In genomic region chr4:42965039-42965719, GRCm38 (mm10) we compare ENCODE assay signal across 8 mouse cellular contexts. TPM values are rescaled to one million over a fixed set of nuclear protein-coding genes. Genes with fewer than 3 reads are reported as not detected.
DNase-seq lines count a peak whose midpoint lies in the region; ATAC-seq and TF ChIP-seq lines count a peak whose summit lies in the region.

No protein-coding gene starts in this region.

- intact Hi-C loops in left cerebral cortex, adult 2 months (cut with DNase I), result loop anchor here (1.0 kb wide), 1 partner anchor 88 kb away; no protein-coding TSS in a partner anchor

- H3K4me3 ChIP-seq in left cerebral cortex, adult 2 months, result no peak overlapping the region
- no peak overlapping the region for H3K4me3 ChIP-seq in forebrain, embryonic 16.5 days (replicated peaks; ENCODE audit: low read length)
- 0 out of 2 replicates have a peak overlapping the region, but pooled peaks have one; percentile 12 for H3K4me3 ChIP-seq in intestine, postnatal 0 days (ENCODE audit: low read depth, low read length)
- no peak overlapping the region for H3K4me3 ChIP-seq in lung, embryonic 15.5 days
- H3K4me3 ChIP-seq in neural tube, embryonic 15.5 days (replicated peaks), result no peak overlapping the region

- H3K4me2 ChIP-seq in forebrain, embryonic 16.5 days (ENCODE audit: low read length), result peak overlapping the region; percentile 24; the same call in 1 of the 2 replicates
- H3K4me2 ChIP-seq in intestine, postnatal 0 days (replicated peaks; ENCODE audit: low read depth), result peak overlapping the region; percentile 37; the same call in 1 of the 2 replicates
- peak overlapping the region; percentile 42 for H3K4me2 ChIP-seq in lung, embryonic 15.5 days
- peak overlapping the region; percentile 43 for H3K4me2 ChIP-seq in neural tube, embryonic 15.5 days

- no peak overlapping the region; the same call in 1 of the 2 replicates for H3K27ac ChIP-seq in left cerebral cortex, adult 2 months
- no peak overlapping the region for H3K27ac ChIP-seq in forebrain, embryonic 16.5 days (ENCODE audit: low read length)
- H3K27ac ChIP-seq in intestine, postnatal 0 days (ENCODE audit: low read depth, low read length), result no peak overlapping the region
- H3K27ac ChIP-seq in lung, embryonic 15.5 days, result no peak overlapping the region
- no peak overlapping the region for H3K27ac ChIP-seq in neural tube, embryonic 15.5 days (replicated peaks)

- ATAC-seq in forebrain, embryonic 16.5 days, result peak; percentile 39
- no peak for ATAC-seq in intestine, postnatal 0 days
- ATAC-seq in lung, embryonic 15.5 days (ENCODE audit: borderline replicate concordance, extremely low read depth, low FRiP score, low TSS enrichment), result no peak
- peak; percentile 79 for ATAC-seq in neural tube, embryonic 15.5 days (ENCODE audit: low FRiP score)

- no peaks in the 10 kb centered on the region for H3K9me3 ChIP-seq in forebrain, embryonic 16.5 days (ENCODE audit: control insufficient read depth, low read length)
- H3K9me3 ChIP-seq in intestine, postnatal 0 days (ENCODE audit: control insufficient read depth), result no peaks in the 10 kb centered on the region
- no peaks in the 10 kb centered on the region for H3K9me3 ChIP-seq in lung, embryonic 15.5 days
- no peaks in the 10 kb centered on the region for H3K9me3 ChIP-seq in neural tube, embryonic 15.5 days (replicated peaks)

- DNase-seq in left cerebral cortex, adult 2 months (ENCODE audit: extremely low spot score in 1 of 2, low spot score in 2 of 2), result peak in 1 of 2 experiments; percentile 51
- DNase-seq in left cerebral cortex, adult 11 months (ENCODE audit: low spot score), result no peak
- peak; percentile 79 for DNase-seq in c-Kit-positive CD71-negative TER-119-negative erythroid progenitor cells, embryonic 14.5 days (ENCODE audit: low read depth)
- DNase-seq in urinary bladder, postnatal 14 days (ENCODE audit: low spot score), result no peak

- H3K27me3 ChIP-seq in forebrain, embryonic 16.5 days (replicated peaks; ENCODE audit: control insufficient read depth, insufficient read depth, low read length), result no peaks in the 10 kb centered on the region
- H3K27me3 ChIP-seq in intestine, postnatal 0 days (replicated peaks; ENCODE audit: control insufficient read depth, insufficient read depth, low read length), result peaks cover 6% of the 10 kb centered on the region; the same call in 1 of the 2 replicates
- peaks cover 4% of the 10 kb centered on the region; the same call in 1 of the 2 replicates for H3K27me3 ChIP-seq in lung, embryonic 15.5 days
- H3K27me3 ChIP-seq in neural tube, embryonic 15.5 days (replicated peaks), result no peaks in the 10 kb centered on the region

- H3K4me1 ChIP-seq in forebrain, embryonic 16.5 days (replicated peaks; ENCODE audit: control insufficient read depth, insufficient read depth, low read length), result peaks cover 6% of the 10 kb centered on the region; the same call in 1 of the 2 replicates
- no peaks in the 10 kb centered on the region for H3K4me1 ChIP-seq in intestine, postnatal 0 days (replicated peaks; ENCODE audit: control insufficient read depth, insufficient read depth, low read length)
- H3K4me1 ChIP-seq in lung, embryonic 15.5 days, result no peaks in the 10 kb centered on the region
- H3K4me1 ChIP-seq in neural tube, embryonic 15.5 days, result peaks cover 8% of the 10 kb centered on the region

- H3K9ac ChIP-seq in forebrain, embryonic 16.5 days (replicated peaks; ENCODE audit: low read depth, low read length), result no peak overlapping the region
- H3K9ac ChIP-seq in intestine, postnatal 0 days (ENCODE audit: low read depth, low read length), result no peak overlapping the region
- no peak overlapping the region for H3K9ac ChIP-seq in lung, embryonic 15.5 days
- H3K9ac ChIP-seq in neural tube, embryonic 15.5 days (replicated peaks), result no peak overlapping the region

- 16% methylated on average over 12 of the region's 12 CpGs for WGBS in forebrain, embryonic 16.5 days
- 15% methylated on average over 12 of the region's 12 CpGs for WGBS in intestine, postnatal 0 days
- 14% methylated on average over 12 of the region's 12 CpGs for WGBS in lung, embryonic 15.5 days
- 16% methylated on average over 12 of the region's 12 CpGs for WGBS in neural tube, embryonic 15.5 days

- no peaks in the 10 kb centered on the region for H3K36me3 ChIP-seq in forebrain, embryonic 16.5 days (ENCODE audit: control insufficient read depth, insufficient read depth)
- H3K36me3 ChIP-seq in intestine, postnatal 0 days (ENCODE audit: control insufficient read depth, insufficient read depth), result no peaks in the 10 kb centered on the region
- H3K36me3 ChIP-seq in lung, embryonic 15.5 days, result no peaks in the 10 kb centered on the region
- H3K36me3 ChIP-seq in neural tube, embryonic 15.5 days, result no peaks in the 10 kb centered on the region

- TF ChIP-seq CTCF in left cerebral cortex, adult 2 months (IDR thresholded peaks at IDR 0.05), result peak; percentile 92
- TF ChIP-seq CTCF in intestine, postnatal 0 days (IDR thresholded peaks at IDR 0.05; ENCODE audit: low read depth), result peak; percentile 90

RNA-seq across cellular contexts. Expression of gene 1700022I11Rik, which starts 4.2 kb away (rescaled TPM):
- total RNA-seq in left cerebral cortex, adult 2 months (2021), result not detected
- 0.51 and 0.60 TPM in 2 replicates for polyA plus RNA-seq in forebrain, embryonic 16.5 days (2015; fragmentation: Nextera tagmentation; extraction: Ambion mirVana)
- 0.43 TPM in 1 of 2 replicates, not detected in the other for polyA plus RNA-seq in intestine, postnatal 0 days (2015; fragmentation: Nextera tagmentation; extraction: Ambion mirVana)
- 0.39 and 0.56 TPM in 2 replicates for polyA plus RNA-seq in lung, embryonic 15.5 days (2015; fragmentation: Nextera tagmentation; extraction: Ambion mirVana)
- polyA plus RNA-seq in neural tube, embryonic 15.5 days (2015; fragmentation: Nextera tagmentation; extraction: Ambion mirVana), result 0.31 and 0.50 TPM in 2 replicates

RNA-seq across cellular contexts. Expression of gene Dnajb5, which starts 15.6 kb away (rescaled TPM):
- 100 to 1,000 TPM; 216 to 338 TPM for total RNA-seq in left cerebral cortex, adult 2 months (2021)
- polyA plus RNA-seq in forebrain, embryonic 16.5 days (2015; fragmentation: Nextera tagmentation; extraction: Ambion mirVana), result 56.0 and 82.4 TPM in 2 replicates
- 7.5 and 8.8 TPM in 2 replicates for polyA plus RNA-seq in intestine, postnatal 0 days (2015; fragmentation: Nextera tagmentation; extraction: Ambion mirVana)
- polyA plus RNA-seq in lung, embryonic 15.5 days (2015; fragmentation: Nextera tagmentation; extraction: Ambion mirVana), result 7.6 and 8.9 TPM in 2 replicates
- 44.3 and 48.7 TPM in 2 replicates for polyA plus RNA-seq in neural tube, embryonic 15.5 days (2015; fragmentation: Nextera tagmentation; extraction: Ambion mirVana)

RNA-seq across cellular contexts. Expression of gene Vcp, which starts 35.1 kb away (rescaled TPM):
- total RNA-seq in left cerebral cortex, adult 2 months (2021), result 100 to 1,000 TPM; 179 to 186 TPM
- 509 and 532 TPM in 2 replicates for polyA plus RNA-seq in forebrain, embryonic 16.5 days (2015; fragmentation: Nextera tagmentation; extraction: Ambion mirVana)
- polyA plus RNA-seq in intestine, postnatal 0 days (2015; fragmentation: Nextera tagmentation; extraction: Ambion mirVana), result 205 and 207 TPM in 2 replicates
- polyA plus RNA-seq in lung, embryonic 15.5 days (2015; fragmentation: Nextera tagmentation; extraction: Ambion mirVana), result 543 and 557 TPM in 2 replicates
- 477 and 496 TPM in 2 replicates for polyA plus RNA-seq in neural tube, embryonic 15.5 days (2015; fragmentation: Nextera tagmentation; extraction: Ambion mirVana)

RNA-seq across cellular contexts. Expression of gene Fancg, which starts 45.1 kb away (rescaled TPM):
- total RNA-seq in left cerebral cortex, adult 2 months (2021), result 10 to 100 TPM; 15.1 to 17.4 TPM
- polyA plus RNA-seq in forebrain, embryonic 16.5 days (2015; fragmentation: Nextera tagmentation; extraction: Ambion mirVana), result 32.8 and 33.2 TPM in 2 replicates
- polyA plus RNA-seq in intestine, postnatal 0 days (2015; fragmentation: Nextera tagmentation; extraction: Ambion mirVana), result 5.2 and 6.2 TPM in 2 replicates
- polyA plus RNA-seq in lung, embryonic 15.5 days (2015; fragmentation: Nextera tagmentation; extraction: Ambion mirVana), result 20.8 and 20.9 TPM in 2 replicates
- polyA plus RNA-seq in neural tube, embryonic 15.5 days (2015; fragmentation: Nextera tagmentation; extraction: Ambion mirVana), result 21.0 and 22.8 TPM in 2 replicates

RNA-seq across cellular contexts. Expression of gene Phf24, which starts 48.7 kb away (rescaled TPM):
- 100 to 1,000 TPM; 359 to 380 TPM for total RNA-seq in left cerebral cortex, adult 2 months (2021)
- 25.2 and 33.6 TPM in 2 replicates for polyA plus RNA-seq in forebrain, embryonic 16.5 days (2015; fragmentation: Nextera tagmentation; extraction: Ambion mirVana)
- polyA plus RNA-seq in intestine, postnatal 0 days (2015; fragmentation: Nextera tagmentation; extraction: Ambion mirVana), result 0.73 and 1.0 TPM in 2 replicates
- polyA plus RNA-seq in lung, embryonic 15.5 days (2015; fragmentation: Nextera tagmentation; extraction: Ambion mirVana), result 0.26 and 0.62 TPM in 2 replicates
- polyA plus RNA-seq in neural tube, embryonic 15.5 days (2015; fragmentation: Nextera tagmentation; extraction: Ambion mirVana), result 40.2 and 46.1 TPM in 2 replicates

Comparison
In these comparisons a context has a peak if more than half of its experiments do, and no peak if none do; other contexts are left out.
1. ATAC-seq: peak in forebrain, embryonic 16.5 days (single experiment) and neural tube, embryonic 15.5 days (single experiment); none in intestine, postnatal 0 days (single experiment) and lung, embryonic 15.5 days (single experiment).
2. Peak in every context shown above with its lines, with median percentiles within 50 percentile points of each other: H3K4me2 ChIP-seq.